Mouse (Mus musculus): ENCODE measurements around the gene Filip1.

Gene Filip1

GRCm38 (mm10) chr9:79893841-79894612, 118.6 kb downstream of the Filip1 start:
- DNase-seq = no peak

DNA sequence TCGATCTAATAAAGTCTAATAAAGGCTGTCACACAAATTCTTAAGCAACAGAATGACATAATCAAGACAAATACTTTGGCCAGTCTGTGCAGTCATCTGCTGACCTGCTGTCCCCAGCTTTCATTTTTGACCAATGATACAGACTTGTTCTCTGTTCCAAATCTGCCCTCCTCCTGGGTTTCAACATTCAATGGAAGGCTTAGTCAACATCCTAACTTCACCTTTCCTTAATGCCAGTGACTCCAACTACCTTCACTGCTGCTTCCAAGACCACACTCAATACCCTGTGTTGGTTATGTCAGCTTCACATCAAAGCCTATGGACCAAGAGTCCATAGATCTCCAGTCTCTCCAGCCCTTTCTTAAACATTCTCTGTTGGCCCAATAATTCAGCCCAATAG, 120.5 kb downstream of the Filip1 start:
- no peak for DNase-seq

DNA sequence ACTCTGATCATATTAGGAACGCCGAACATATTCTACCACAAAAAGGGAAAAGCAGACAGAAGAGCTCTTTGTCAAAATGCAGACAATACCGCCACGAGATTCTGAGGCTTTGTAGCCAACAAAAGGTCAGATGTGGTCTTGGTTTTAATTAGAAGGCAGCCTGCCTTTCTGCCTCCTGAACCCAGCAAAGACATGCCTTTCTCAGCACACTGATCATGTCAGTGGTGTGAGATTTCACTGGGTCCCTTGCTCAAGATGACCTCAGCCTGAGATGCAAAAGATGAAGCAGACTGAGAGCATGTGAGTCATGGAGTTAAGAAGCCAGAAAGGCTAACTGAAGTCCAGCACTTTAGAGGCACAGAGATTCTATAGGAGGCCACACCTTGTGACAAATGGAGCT, 122.2 kb downstream of the Filip1 start:
- peak; percentile 20 for DNase-seq

DNA sequence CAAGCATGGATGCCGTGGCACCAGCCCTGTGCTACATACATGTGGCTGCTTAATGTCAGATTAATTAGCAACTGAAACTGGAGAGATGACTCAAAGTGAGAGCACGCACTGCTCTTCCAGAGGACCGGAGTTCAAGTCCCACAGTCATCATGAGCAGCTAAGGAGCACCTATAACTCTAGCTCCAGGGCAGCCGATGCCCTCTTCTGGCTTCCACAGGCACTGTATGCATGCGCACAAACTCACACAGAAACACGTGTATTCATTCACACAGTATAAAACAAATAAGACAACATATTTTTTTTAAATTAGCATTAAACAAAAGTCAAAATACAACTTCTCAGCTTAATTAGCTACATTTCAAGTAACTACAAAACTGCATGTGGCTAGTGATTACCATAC, 123.5 kb downstream of the Filip1 start:
- no peak for DNase-seq

GRCm38 (mm10) chr9:79885244-79886210, 127.1 kb downstream of the Filip1 start:
- DNase-seq = peak; percentile 11

DNA sequence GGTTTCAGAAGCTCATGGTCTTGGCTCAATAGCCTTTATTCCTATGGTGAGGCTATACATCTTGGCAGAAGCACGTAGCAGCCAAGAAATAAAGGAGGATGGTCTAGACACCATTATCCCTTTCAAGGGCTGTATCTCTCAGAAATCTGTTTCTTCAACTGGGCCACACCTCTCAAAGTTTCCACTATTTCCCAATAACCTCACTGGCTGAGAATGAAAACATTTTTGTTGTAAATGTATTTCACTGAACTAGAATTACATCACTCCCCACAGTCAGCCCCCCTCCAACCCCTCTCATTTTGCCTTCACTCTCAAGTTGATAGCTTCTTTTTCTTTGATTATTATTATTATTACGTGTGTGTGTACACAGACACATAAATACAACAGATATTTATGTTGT, 129.5 kb downstream of the Filip1 start:
- DNase-seq = no peak

DNA sequence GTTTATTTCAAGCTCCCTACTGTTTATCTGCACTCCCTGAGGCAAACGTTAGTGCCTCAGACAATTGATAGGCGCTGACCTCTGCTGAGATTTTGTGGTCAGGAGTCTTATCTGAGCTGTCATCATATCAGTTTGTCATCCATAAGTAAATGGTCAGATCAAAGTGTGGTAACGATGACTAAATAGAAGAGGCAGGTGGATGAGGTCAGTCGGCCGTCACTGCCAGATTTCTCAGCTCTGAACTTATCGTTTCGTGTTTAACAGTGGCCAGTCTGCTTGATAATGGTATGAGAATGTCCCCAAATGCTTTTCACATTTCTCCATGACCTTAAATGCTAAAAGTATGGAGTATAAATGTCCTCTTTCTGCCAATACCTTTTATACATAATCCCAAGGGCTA, 132.6 kb downstream of the Filip1 start:
- no peak for DNase-seq

DNA sequence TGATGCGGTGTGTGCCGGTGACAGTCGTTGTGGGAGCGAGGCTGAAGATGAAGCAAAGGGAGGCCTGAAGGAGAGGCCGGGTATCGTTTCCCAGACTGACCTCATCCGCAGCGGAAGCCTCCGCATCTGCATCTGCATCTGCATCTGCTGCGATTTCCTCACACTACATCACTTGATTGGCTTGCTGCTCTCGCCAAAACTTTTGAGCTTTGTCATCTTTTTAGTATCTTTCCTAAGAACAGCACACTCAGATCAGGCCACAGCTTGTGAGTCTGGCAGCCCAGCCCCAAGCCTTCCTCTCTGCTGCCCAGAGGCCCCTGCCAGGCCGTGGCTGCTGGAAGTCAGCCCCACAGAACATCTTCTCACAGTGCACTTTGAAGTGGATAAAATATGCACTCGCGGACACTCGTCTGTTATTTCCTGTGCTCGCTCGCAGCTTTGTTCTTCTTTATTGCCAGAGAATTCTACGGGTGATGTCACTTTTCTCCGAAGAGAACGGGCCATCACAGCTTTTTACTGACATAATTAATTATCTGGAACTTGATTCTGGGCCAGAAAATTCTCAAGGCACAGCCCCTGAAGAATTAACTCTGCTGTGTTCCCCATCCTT, 137.0 kb downstream of the Filip1 start:
- DNase-seq = peak; percentile 76

- DNase-seq = no peak
Measured at GRCm38 (mm10) chr9:79872598-79872997, 140.1 kb downstream of the Filip1 start.

- DNase-seq = no peak
Measured at GRCm38 (mm10) chr9:79869512-79869911, 143.1 kb downstream of the Filip1 start.

DNA sequence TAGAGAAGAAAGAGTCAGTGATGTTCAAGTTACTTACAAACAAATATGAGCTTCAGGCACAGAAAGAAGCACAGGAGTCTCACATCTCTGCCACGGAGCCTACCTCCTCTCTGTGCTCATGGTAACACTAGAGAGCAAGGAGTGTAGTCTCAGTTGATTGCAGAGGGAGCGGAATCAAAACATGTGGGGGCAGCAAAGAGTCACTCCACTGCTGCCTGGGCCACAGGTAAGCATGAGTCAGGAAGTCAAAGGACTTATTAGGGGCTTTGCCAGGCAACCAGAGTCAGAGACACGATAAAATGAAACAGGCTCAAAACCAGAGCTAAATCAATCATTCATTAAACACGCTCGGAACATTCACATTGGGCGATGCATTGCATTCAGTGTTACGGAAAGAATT, 146.7 kb downstream of the Filip1 start:
- no peak for DNase-seq

- DNase-seq = no peak
Measured at GRCm38 (mm10) chr9:79862544-79862943, 150.1 kb downstream of the Filip1 start.

- DNase-seq = no peak
Measured at GRCm38 (mm10) chr9:79847099-79847498, 165.6 kb downstream of the Filip1 start.

GRCm38 (mm10) chr9:79842615-79843014, 170.0 kb downstream of the Filip1 start:
- no peak for DNase-seq

- no peak for DNase-seq
Measured at GRCm38 (mm10) chr9:79842028-79842427, 170.6 kb downstream of the Filip1 start.

DNA sequence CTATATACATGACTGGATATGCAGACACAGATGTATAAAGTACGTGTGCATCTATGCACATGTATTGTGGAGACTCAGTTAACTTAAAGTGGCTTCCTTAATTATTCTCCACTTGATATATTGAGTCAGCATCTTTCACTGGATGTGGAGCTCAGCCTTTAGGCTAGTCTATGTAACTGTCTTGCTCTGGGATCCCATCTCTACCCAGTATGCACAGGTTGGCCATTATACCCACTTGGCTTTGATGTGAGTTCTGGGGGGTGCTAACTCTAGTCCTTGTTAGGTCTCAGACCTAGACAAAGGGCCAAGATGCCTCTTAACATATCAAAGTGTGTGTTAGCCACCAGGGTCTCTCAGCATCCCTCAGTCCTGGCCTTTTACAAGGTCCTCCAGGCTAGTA, 181.4 kb downstream of the Filip1 start:
- DNase-seq = no peak

DNA sequence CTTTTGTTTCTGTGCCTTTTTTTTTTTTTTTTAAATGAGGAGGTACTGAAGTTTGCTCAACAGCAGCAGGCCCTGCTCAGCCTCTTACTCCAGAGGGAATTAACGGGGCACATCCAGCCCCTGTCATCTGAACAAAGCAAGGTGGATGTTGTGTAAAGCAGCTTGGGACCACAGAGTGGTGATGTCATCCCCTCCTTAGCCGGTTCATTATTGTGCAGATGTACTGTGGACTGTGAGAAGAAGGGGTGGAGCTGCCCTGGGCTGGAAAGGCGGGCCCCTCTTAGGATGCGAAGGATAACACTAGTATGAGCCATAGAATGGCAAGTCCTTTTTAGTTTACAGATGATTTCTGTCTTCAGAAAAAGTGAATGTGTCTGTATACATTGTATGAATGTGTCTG, 181.8 kb downstream of the Filip1 start:
- peak; percentile 62 for DNase-seq

DNA sequence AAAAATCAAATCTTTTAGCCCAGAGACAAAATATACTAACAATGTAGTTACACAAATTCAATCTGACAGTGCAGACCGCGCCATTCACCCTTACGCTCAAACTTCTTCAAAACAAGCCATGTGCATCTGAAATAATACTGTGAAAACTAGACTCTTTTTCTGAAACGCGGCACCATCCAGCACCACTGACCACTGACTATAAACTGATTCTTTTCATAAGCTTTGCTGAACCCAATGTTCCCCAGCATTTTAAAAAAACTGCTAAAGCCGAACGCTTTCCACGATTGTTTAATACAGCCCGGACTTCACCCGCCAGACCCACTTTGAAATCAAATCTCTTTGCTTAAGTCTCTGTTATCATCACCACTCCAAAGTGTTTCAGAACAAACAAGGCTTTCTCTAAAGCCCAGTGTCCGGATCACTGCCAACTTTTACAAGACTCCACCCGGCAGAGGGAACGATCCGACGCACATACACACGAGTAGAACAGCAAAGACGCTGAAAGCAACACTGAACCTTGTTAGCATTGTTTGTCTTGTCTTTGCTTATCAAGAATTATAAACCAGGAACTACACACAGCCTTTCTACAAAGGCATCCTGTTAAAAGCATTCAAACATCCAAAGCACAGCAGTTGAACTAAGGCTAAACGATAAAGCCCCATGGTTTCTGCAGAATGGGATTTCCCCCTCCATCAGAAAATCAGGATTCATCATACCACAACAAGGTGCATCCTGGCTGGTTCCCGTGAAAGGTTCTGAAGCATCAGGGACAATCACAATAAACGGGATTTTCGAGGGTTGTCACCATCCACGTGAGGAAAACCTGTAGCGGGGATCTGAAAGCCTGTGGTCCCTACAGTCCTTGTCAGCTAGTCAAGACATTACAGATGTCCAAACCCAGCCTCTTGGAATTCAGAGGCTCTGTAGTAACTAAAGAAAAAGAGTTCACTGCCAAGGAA, 182.5 kb downstream of the Filip1 start:
- DNase-seq = peak; percentile 38

DNA sequence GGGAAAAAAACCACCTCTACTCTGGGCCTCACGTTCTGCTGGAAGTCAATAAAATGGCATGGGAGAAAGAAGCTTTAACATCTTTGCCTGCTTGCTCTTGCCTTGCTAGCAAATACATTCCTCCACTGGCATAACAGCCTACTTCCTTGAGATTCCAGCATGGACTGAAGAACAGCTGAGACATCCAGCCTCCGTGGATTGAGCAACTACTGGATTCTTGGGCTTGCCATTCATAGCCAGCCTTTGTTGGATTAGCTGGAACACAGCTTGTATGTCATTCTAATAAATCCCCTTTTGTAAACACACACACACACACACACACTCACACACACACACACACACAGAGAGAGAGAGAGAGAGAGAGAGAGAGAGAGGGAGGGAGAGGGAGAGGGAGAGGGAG, 185.6 kb downstream of the Filip1 start:
- peak; percentile 33 for DNase-seq

DNA sequence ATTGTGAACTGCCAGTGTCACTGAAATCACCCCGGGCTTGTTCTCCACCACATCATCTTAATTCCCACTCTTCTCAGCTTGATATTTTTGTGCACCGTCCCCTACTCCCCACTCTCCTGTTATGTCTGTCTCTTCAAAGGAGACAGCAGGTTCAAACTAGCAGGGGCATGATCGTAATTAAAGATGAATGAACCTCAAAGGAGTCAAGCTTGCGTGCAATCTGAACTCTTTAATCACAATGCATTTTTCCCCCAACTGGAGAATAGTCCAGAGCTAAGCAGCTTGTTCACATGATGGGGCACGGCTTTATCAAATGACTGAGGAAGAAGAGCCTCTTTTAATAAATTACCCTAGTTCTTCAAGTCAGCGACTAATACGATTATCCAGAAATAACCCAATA, 187.1 kb downstream of the Filip1 start:
- peak; percentile 73 for DNase-seq

GRCm38 (mm10) chr9:79823856-79824255, 188.8 kb downstream of the Filip1 start:
- DNase-seq = no peak

DNA sequence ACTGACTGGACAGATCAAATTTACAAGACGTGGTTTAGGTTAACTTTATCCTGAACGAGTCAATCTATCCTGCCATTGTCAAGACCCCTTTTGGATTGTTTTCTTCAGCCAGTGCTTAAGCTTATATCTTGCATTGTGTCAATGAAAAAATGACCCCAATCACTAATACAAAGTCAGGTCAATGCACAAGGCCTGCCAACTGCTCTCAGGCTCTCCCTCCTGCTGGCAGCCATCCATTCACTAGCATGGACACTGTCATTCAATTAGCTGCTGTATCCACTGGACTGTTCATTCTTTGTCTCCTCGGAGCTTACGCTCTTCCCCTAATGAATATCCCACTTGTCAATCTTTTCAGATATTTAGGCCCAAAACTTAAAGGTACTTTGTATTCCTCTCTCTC, 189.2 kb downstream of the Filip1 start:
- DNase-seq = peak; percentile 88

Measured in retina, postnatal 1 day (tissue).